Mouse (Mus musculus): Measurements from ENCODE around the gene Lbx2. TPM values are rescaled to one million over a fixed set of nuclear protein-coding genes. Genes with fewer than 3 reads are reported as not detected.
A peak's percentile ranks its signal among the peaks of the same experiment; 100 is the strongest.

Gene Lbx2
- polyA plus RNA-seq, 1 experiment from 2014 or later: not detected

GRCm38 (mm10) chr6:83068706-83069487 lies 17.3 kb upstream of the Lbx2 start:
- Histone ChIP-seq H3K4me2 (ENCODE audit: low read length) (0 out of 2 replicates have a peak overlapping the region, but pooled peaks have one; percentile 18), H3K36me3 (ENCODE audit: control insufficient read depth, insufficient read depth, low read length) (no peaks in the 10 kb centered on the region), H3K9ac (ENCODE audit: low read length) (no peak overlapping the region), H3K27me3 (replicated peaks; ENCODE audit: control insufficient read depth, insufficient read depth, low read length) (peaks cover 94% of the 10 kb centered on the region), H3K9me3 (replicated peaks; ENCODE audit: control insufficient read depth, low read length) (no peaks in the 10 kb centered on the region), H3K4me3 (ENCODE audit: low read depth, low read length) (peak overlapping the region; percentile 10; the same call in 1 of the 2 replicates), H3K27ac (ENCODE audit: low read depth, low read length) (no peak overlapping the region), H3K4me1 (ENCODE audit: control insufficient read depth, insufficient read depth, low read length) (no peaks in the 10 kb centered on the region; the same call in 1 of the 2 replicates)
- ATAC-seq (no peak), DNase-seq (ENCODE audit: low spot score) (no peak)
- under 1% methylated on average over 71 of the region's 81 CpGs for WGBS

DNA sequence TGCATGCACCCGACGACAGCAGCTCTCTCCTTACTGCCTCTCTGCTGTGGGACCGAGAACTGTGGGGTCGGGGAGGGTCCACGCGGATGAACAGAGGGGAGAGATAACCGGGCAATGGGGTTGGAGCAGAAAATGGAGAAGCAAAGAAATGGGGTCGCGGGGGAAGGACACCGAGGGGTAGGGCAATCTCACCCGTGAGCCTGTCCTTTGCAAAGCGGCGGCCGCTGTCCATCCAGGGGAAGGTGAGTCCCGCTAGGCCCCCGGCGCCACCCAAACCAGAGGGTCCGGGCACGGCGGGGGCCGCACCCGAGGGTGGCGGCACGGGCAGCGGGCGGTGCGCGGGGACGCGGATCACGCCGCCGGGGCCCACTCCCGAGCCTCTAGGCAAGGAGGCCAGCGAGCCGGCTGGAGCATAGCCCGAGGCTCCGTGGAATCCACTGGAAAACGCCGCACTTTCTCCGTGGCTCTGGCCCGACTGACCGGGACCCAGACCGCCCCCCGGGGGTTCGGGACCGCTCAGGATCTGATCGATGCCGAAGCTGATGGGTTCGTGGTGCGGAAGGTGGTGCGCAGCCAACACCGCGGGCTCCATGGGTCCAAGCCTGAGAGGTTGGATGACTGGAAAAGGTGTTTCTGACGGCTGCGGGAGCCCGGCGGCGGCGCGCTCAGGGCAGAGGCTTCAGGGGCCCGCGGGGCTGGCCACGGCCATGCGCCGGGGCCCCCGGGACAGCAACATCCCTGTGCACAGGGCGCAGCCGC lies 16.5 kb upstream of the Lbx2 start:
- 1% methylated on average over 51 of the region's 69 CpGs for WGBS
- peaks cover 91% of the 10 kb centered on the region for H3K27me3 ChIP-seq (replicated peaks; ENCODE audit: control insufficient read depth, insufficient read depth, low read length)
- no peaks in the 10 kb centered on the region; the same call in 1 of the 2 replicates for H3K4me1 ChIP-seq (ENCODE audit: control insufficient read depth, insufficient read depth, low read length)
- H3K9me3 ChIP-seq (replicated peaks; ENCODE audit: control insufficient read depth, low read length): no peaks in the 10 kb centered on the region
- H3K4me2 ChIP-seq (ENCODE audit: low read length): 0 out of 2 replicates have a peak overlapping the region, but pooled peaks have one; percentile 16
- no peak overlapping the region for H3K9ac ChIP-seq (ENCODE audit: low read length)
- no peaks in the 10 kb centered on the region for H3K36me3 ChIP-seq (ENCODE audit: control insufficient read depth, insufficient read depth, low read length)
- DNase-seq (ENCODE audit: low spot score): no peak
- ATAC-seq: 0 out of 2 replicates have a peak, but pooled peaks have one; percentile 16
- 0 out of 2 replicates have a peak overlapping the region, but pooled peaks have one; percentile 9 for H3K4me3 ChIP-seq (ENCODE audit: low read depth, low read length)
- no peak overlapping the region for H3K27ac ChIP-seq (ENCODE audit: low read depth, low read length)

- Histone ChIP-seq H3K27me3 (replicated peaks; ENCODE audit: control insufficient read depth, insufficient read depth, low read length) (peaks cover 90% of the 10 kb centered on the region), H3K4me1 (ENCODE audit: control insufficient read depth, insufficient read depth, low read length) (no peaks in the 10 kb centered on the region; the same call in 1 of the 2 replicates), H3K4me3 (ENCODE audit: low read depth, low read length) (0 out of 2 replicates have a peak within 1 kb of the TSS, but pooled peaks have one; percentile 9), H3K36me3 (ENCODE audit: control insufficient read depth, insufficient read depth, low read length) (no peaks in the 10 kb centered on the region), H3K9me3 (replicated peaks; ENCODE audit: control insufficient read depth, low read length) (no peaks in the 10 kb centered on the region), H3K27ac (ENCODE audit: low read depth, low read length) (no peak within 1 kb of the TSS), H3K4me2 (ENCODE audit: low read length) (0 out of 2 replicates have a peak within 1 kb of the TSS, but pooled peaks have one; percentile 16), H3K9ac (ENCODE audit: low read length) (no peak within 1 kb of the TSS)
- ATAC-seq (no peak), DNase-seq (ENCODE audit: low spot score) (no peak)
- 0% methylated on average over 10 of the region's 10 CpGs for WGBS
Measured at GRCm38 (mm10) chr6:83070247-83070310, 16.1 kb upstream of the Lbx2 start, which contains the start of gene Tlx2. Gene Tlx2 (minus strand): TSS chr6:83070293.

DNA sequence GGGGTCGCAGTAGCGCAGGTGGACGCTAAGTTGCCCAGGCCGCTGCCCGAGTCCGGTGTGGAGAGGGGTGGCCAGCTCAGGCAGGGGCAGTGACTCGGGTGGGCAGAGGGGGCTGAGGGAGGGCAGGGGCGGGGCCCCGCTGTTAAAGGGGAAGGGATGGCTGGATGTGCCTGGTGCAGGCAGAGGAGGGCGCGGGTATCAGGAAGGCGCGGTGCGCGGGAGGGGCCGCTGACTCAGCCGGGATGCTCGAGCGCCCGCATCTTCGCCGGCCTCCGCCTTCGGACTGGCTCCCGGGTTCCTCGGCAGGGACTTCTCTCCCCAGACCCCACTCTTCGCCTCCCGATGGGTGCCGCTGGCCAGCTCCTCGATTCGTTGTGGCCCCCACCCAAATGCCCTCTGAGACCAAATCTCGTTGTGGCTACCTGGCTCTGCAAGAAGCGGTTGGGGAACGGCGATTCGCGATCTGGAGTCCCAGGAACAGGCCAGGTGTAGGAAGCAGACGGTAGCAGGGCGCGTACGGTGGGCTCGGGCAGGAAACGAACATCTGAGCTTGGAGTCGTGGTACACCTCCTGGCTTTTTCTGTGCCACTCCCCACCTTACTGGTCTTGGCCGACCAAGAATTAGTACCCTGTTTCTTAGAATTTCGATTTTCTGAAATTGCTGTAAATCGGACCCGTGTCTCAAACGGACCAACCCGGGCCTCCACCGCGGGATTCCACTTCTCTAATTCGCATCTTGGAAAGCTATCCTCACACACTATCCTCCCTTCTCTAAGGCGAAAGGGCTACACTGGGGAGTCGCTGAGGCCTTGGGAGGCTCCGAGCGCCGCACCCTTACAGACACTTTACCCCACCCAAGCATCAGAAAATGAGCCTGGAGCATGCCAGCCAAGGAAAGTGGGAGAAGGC lies 15.6 kb upstream of the Lbx2 start:
- WGBS: under 1% methylated on average over 55 of the region's 58 CpGs
- Histone ChIP-seq H3K4me2 (ENCODE audit: low read length) (0 out of 2 replicates have a peak overlapping the region, but pooled peaks have one; percentile 16), H3K4me3 (ENCODE audit: low read depth, low read length) (0 out of 2 replicates have a peak overlapping the region, but pooled peaks have one; percentile 9), H3K27ac (ENCODE audit: low read depth, low read length) (no peak overlapping the region), H3K36me3 (ENCODE audit: control insufficient read depth, insufficient read depth, low read length) (no peaks in the 10 kb centered on the region), H3K27me3 (replicated peaks; ENCODE audit: control insufficient read depth, insufficient read depth, low read length) (peaks cover 89% of the 10 kb centered on the region), H3K9me3 (replicated peaks; ENCODE audit: control insufficient read depth, low read length) (no peaks in the 10 kb centered on the region), H3K4me1 (ENCODE audit: control insufficient read depth, insufficient read depth, low read length) (no peaks in the 10 kb centered on the region; the same call in 1 of the 2 replicates), H3K9ac (ENCODE audit: low read length) (no peak overlapping the region)
- ATAC-seq (0 out of 2 replicates have a peak, but pooled peaks have one; percentile 9), DNase-seq (ENCODE audit: low spot score) (peak; percentile 38)

DNA sequence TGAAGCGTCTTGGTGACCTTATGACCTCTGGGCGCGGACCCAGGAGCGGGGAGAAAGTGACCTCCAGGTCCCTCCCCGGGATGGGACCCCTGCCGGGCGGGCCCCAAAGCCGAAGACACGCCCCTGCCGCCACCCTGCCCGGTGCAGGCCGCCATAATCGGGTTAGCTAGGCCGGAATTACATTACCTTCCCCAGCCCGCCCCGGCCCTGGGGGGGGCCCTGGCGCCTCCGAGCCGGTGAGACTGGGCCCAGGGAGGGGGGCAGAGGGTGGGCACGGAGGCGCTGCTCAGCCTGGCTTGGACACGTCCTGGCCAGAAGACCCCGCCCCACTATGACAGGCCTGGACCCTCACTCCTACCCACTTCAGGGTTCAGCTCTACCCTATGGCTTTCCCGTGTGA lies 14.9 kb upstream of the Lbx2 start:
- Histone ChIP-seq H3K4me3 (ENCODE audit: low read depth, low read length) (no peak overlapping the region), H3K36me3 (ENCODE audit: control insufficient read depth, insufficient read depth, low read length) (no peaks in the 10 kb centered on the region), H3K9me3 (replicated peaks; ENCODE audit: control insufficient read depth, low read length) (no peaks in the 10 kb centered on the region), H3K27ac (ENCODE audit: low read depth, low read length) (no peak overlapping the region), H3K4me1 (ENCODE audit: control insufficient read depth, insufficient read depth, low read length) (no peaks in the 10 kb centered on the region; the same call in 1 of the 2 replicates), H3K9ac (ENCODE audit: low read length) (no peak overlapping the region), H3K27me3 (replicated peaks; ENCODE audit: control insufficient read depth, insufficient read depth, low read length) (peaks cover 89% of the 10 kb centered on the region), H3K4me2 (ENCODE audit: low read length) (no peak overlapping the region)
- DNase-seq (ENCODE audit: low spot score) (no peak), ATAC-seq (peak; percentile 24; the same call in 1 of the 2 replicates)
- under 1% methylated on average over 24 of the region's 24 CpGs for WGBS

DNA sequence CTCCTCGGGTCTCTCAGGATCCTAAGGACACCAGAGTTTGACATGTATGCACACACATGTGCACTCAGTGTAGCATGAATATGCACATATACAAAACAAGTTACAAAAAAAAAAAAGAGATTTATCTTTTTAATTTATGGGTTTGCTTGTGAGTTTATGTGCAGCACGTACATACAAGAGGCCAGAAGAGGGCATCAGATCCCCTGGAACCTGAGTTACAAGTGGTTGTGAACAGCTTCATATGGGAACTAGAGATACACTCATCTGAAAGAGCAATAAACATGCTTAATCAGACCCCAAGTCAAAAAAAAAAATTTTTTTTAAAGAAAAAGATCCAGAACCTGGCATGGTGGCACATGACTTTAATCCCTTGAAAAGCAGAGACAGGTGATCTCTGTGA lies 11.2 kb upstream of the Lbx2 start:
- DNase-seq (ENCODE audit: low spot score) (no peak), ATAC-seq (no peak)
- 17% methylated on average over 2 of the region's 2 CpGs for WGBS
- Histone ChIP-seq H3K27ac (ENCODE audit: low read depth, low read length) (no peak overlapping the region), H3K4me3 (ENCODE audit: low read depth, low read length) (no peak overlapping the region), H3K9ac (ENCODE audit: low read length) (no peak overlapping the region), H3K36me3 (ENCODE audit: control insufficient read depth, insufficient read depth, low read length) (peaks cover 4% of the 10 kb centered on the region; the same call in 1 of the 2 replicates), H3K27me3 (replicated peaks; ENCODE audit: control insufficient read depth, insufficient read depth, low read length) (peaks cover 56% of the 10 kb centered on the region), H3K4me1 (ENCODE audit: control insufficient read depth, insufficient read depth, low read length) (peaks cover 5% of the 10 kb centered on the region), H3K9me3 (replicated peaks; ENCODE audit: control insufficient read depth, low read length) (no peaks in the 10 kb centered on the region), H3K4me2 (ENCODE audit: low read length) (no peak overlapping the region)

GRCm38 (mm10) chr6:83077630-83078323 lies 8.4 kb upstream of the Lbx2 start, which contains the start of gene Pcgf1:
Gene Pcgf1 (plus strand): TSS chr6:83077869.
- DNase-seq (ENCODE audit: low spot score) (peak; percentile 49), ATAC-seq (peak; percentile 66)
- Histone ChIP-seq H3K27me3 (replicated peaks; ENCODE audit: control insufficient read depth, insufficient read depth, low read length) (peaks cover 35% of the 10 kb centered on the region), H3K9me3 (replicated peaks; ENCODE audit: control insufficient read depth, low read length) (no peaks in the 10 kb centered on the region), H3K4me2 (ENCODE audit: low read length) (peak within 1 kb of the TSS; percentile 97), H3K27ac (ENCODE audit: low read depth, low read length) (peak within 1 kb of the TSS; percentile 89), H3K9ac (ENCODE audit: low read length) (peak within 1 kb of the TSS; percentile 80), H3K36me3 (ENCODE audit: control insufficient read depth, insufficient read depth, low read length) (peaks cover 22% of the 10 kb centered on the region), H3K4me1 (ENCODE audit: control insufficient read depth, insufficient read depth, low read length) (peaks cover 5% of the 10 kb centered on the region; the same call in 1 of the 2 replicates), H3K4me3 (ENCODE audit: low read depth, low read length) (peak within 1 kb of the TSS; percentile 72)
- 0% methylated on average over 51 of the region's 54 CpGs for WGBS
